Mouse (Mus musculus) left cerebral cortex, adult 8-10 months (tissue): ENCODE results near the gene Misp. TPM values are rescaled to one million over a fixed set of nuclear protein-coding genes. Genes with fewer than 3 reads are reported as not detected.

Source experiments
- DNase-seq, 2 experiments: peaks; one replicate each; pipeline ENCODE4 v3.0.0; 2022; ENCODE audit warnings: low spot score in 2 of 2
- microRNA-seq, 2 experiments: library from miRNA; unstranded; fragments of <30 nt; microRNA quantifications; one replicate each; pipeline ENCODE4 v1.2.0; 2022
- total RNA-seq, 4 experiments: library from RNA; stranded (reverse); gene quantifications; 2 replicates each; pipeline ENCODE4 v1.2.4; 2022

Misp gene
- total RNA-seq, 4 experiments from 2014 or later = 0.32 to 0.89 (median 0.54) TPM

DNA sequence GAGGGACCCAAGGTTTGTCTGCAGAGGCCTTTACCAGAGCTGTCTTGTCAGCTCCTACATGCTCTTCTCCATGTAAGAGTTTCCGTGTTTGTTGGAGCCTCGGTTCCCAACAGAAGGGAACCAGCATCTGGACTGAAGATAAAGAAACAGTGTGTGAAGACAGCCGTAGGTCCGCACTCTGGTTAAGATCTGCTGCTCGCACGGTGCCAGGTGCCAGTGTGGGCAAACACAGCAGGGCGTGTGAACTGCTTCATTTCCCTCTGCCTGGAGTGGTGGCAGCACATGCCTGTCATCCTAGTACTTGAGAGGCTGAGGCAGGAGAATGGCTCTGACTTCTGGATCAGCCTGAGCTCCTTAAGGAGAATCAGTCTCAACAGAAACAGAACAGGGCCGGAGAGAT is 51.1 kb downstream of the Misp start:
- DNase-seq = no peak

DNA sequence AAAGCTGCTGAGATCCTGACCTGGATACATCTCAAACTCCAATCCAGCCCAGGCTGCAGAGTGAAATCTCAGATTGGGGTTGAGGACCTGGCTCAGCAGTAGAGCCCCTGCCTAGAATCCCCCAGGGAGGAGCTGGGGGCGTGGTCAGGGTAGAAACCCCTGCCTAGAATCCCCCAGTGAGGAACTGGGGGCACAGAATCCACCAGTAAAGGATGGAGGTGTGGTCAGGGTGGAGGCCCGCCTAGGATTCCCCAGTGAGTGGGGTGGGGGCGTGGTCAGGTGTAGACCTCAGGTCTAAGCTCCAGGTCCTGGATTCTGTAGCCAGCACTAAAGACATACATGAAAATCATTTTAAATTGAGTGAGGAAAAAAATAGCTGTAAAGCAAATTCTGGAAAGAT is 52.1 kb downstream of the Misp start:
- no peak for DNase-seq

DNA sequence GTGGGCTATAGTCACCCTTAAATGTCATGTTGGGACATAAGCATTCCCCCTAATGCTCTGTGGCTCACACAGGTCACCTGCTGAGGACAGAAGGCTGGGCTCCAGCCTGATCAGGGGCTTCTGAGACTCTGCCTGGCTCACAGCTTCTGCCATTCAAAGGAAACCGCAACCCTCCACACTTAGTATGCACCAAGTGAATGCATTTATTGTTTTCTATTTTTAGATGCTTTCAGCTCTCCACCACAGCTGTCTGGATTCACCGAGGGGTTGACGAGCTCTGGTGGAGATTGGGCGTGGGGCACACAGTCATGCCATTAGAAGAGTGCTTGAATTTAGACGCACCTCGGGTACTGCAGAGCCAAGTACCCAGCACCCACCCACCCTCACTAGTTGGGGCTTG is 52.5 kb downstream of the Misp start:
- DNase-seq = no peak

GRCm38 (mm10) chr10:79873715-79874289 is 53.0 kb downstream of the Misp start:
- no peak for DNase-seq

DNA sequence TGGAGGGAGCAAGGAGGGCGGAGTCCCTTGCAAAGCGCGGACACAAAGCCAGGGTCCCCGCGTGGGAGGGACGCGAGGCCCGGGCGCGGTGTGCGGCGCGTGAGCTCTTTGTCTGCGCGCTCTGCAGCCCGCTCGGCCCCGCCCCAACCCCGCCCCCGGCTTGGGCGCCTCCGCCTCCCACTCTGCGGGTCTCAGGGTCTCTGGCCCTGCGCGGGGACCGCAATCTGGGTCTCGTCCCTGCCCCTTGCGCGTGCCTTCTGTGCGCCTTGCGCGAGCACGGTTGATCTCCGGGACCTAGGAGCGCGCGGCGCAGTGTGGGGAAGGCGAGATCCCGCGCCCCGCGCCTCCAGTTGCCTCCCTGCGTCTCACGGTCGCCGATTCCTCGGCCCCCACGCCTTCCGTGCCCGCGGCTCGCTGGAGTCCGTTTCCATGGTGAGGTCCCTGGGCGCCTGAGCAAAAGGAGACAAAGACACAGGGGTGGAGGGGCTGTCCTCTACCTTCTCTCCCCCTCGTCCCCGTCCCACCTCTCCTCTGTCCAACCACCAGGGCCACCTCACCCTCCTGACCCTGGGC is 53.6 kb downstream of the Misp start, which contains the start of the genes Prtn3 and Plppr3:
Gene Prtn3 (plus strand): TSS at position 187 of the 573 bp plus-strand sequence.
Gene Plppr3 (minus strand): TSS at position 345 of the 573 bp plus-strand sequence.
- DNase-seq = no peak

- no peak for DNase-seq
Observed at GRCm38 (mm10) chr10:79877174-79877573, 56.4 kb downstream of the Misp start.

DNA sequence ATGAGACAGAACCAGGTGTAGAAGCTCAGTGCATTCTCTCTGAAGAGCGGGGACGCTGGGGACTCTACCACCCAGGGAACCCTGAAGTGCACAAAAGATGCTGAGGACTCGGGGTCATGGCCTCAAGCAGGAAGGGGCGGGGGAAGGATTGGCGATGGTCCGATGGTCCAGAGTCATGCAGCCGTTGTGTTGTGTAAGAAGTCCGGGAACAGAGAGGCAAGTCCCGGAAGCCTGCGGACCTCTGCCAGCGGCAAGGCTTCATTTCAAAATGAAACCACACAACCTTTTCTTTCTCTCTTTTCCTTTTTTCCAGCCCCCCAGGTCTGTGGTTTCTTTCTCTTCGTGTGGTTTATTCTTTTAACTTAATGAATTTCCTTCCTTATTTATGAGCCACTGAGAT is 57.0 kb downstream of the Misp start:
- no peak for DNase-seq

DNA sequence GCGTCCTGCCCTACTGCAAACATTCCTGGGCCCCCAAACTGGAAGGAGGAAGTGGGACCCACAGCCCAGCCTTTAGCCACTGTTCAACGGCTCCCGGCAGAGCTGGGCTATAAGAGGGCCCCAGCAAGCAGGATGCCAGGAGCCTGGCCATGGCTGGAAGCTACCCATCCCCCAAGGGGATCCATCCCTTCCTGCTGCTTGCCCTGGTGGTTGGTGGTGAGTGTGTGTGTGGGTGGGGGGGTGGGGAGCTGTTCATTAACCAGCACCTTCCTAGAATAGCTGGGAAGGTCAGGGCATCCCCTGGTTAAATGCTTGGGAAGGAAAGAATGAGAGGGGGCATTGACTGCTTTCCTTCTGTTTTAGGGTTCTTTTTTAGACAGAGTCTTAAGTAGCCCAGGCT is 58.7 kb downstream of the Misp start:
- DNase-seq = no peak

Small RNA genes lying within 50 kb of the gene (microRNA-seq; reads per million reads assigned to microRNA genes)
- 0 reads per million in 2 experiments for gene Mir6910

Other genes with a start within 250 kb of the Misp start
- gene Theg, start 233.7 kb upstream of the Misp start, total RNA-seq = 1 to 10 TPM in 1 of 4 experiments, under 1 TPM in 3; 0.33 to 1.3 (median 0.90) TPM
- 10 to 100 TPM; 16.1 to 18.6 (median 17.1) TPM for gene C2cd4c, start 207.0 kb upstream of the Misp start, total RNA-seq
- gene Shc2, start 183.1 kb upstream of the Misp start, total RNA-seq = 10 to 100 TPM; 40.2 to 48.4 (median 43.4) TPM
- under 1 TPM; 0.42 to 0.70 (median 0.47) TPM for gene Odf3l2, start 175.3 kb upstream of the Misp start, total RNA-seq
- under 1 TPM in 1 of 4 experiments, not detected in 3; 0.35 TPM for gene Madcam1, start 156.4 kb upstream of the Misp start, total RNA-seq
- 10 to 100 TPM; 65.1 to 74.5 (median 69.8) TPM for gene Tpgs1, start 151.6 kb upstream of the Misp start, total RNA-seq
- gene Cdc34, start 138.8 kb upstream of the Misp start, total RNA-seq = 10 to 100 TPM; 65.7 to 72.5 (median 70.4) TPM
- gene Gzmm, start 132.0 kb upstream of the Misp start, total RNA-seq = 1 to 10 TPM; 2.2 to 3.6 (median 3.2) TPM
- gene Bsg, start 116.5 kb upstream of the Misp start, total RNA-seq = 100 to 1,000 TPM; 545 to 609 (median 570) TPM
- gene Hcn2, start 104.4 kb upstream of the Misp start, total RNA-seq = 100 to 1,000 TPM; 162 to 182 (median 166) TPM
- gene Polrmt, start 74.4 kb upstream of the Misp start, total RNA-seq = 10 to 100 TPM; 47.9 to 56.7 (median 51.6) TPM
- gene Fgf22, start 65.9 kb upstream of the Misp start, total RNA-seq = 1 to 10 TPM; 4.7 to 5.9 (median 5.8) TPM
- 10 to 100 TPM; 76.8 to 92.1 (median 86.8) TPM for gene Rnf126, start 54.0 kb upstream of the Misp start, total RNA-seq
- gene Fstl3, start 43.7 kb upstream of the Misp start, total RNA-seq = 1 to 10 TPM; 2.5 to 3.6 (median 2.7) TPM
- under 1 TPM; 0.14 to 0.63 (median 0.39) TPM for gene Prss57, start 30.0 kb upstream of the Misp start, total RNA-seq
- gene Palm, start 27.4 kb upstream of the Misp start, total RNA-seq = 100 to 1,000 TPM; 265 to 281 (median 267) TPM
- 10 to 100 TPM; 59.3 to 67.3 (median 63.6) TPM for gene Ptbp1, start 33.4 kb downstream of the Misp start, total RNA-seq
- gene Prtn3, start 53.5 kb downstream of the Misp start, total RNA-seq = 1 to 10 TPM; 2.4 to 3.2 (median 2.7) TPM
- 10 to 100 TPM; 49.7 to 56.0 (median 52.7) TPM for gene Plppr3, start 53.6 kb downstream of the Misp start, total RNA-seq
- gene Elane, start 65.3 kb downstream of the Misp start, total RNA-seq = not detected
- gene Cfd, start 69.9 kb downstream of the Misp start, total RNA-seq = not detected
- gene Med16, start 87.9 kb downstream of the Misp start, total RNA-seq = 10 to 100 TPM; 51.9 to 68.0 (median 61.4) TPM
- not detected for gene Gm26602, start 89.9 kb downstream of the Misp start, total RNA-seq
- gene Kiss1r, start 96.0 kb downstream of the Misp start, total RNA-seq = 1 to 10 TPM; 5.8 to 8.3 (median 6.4) TPM
- gene R3hdm4, start 100.2 kb downstream of the Misp start, total RNA-seq = 100 to 1,000 TPM; 312 to 357 (median 346) TPM
- 1 to 10 TPM; 5.0 to 7.8 (median 7.5) TPM for gene Arid3a, start 106.1 kb downstream of the Misp start, total RNA-seq
- gene Wdr18, start 139.2 kb downstream of the Misp start, total RNA-seq = 10 to 100 TPM; 38.5 to 48.2 (median 44.6) TPM
- gene Grin3b, start 149.7 kb downstream of the Misp start, total RNA-seq = under 1 TPM; 0.23 to 0.30 (median 0.24) TPM
- 100 to 1,000 TPM; 105 to 117 (median 113) TPM for gene Tmem259, start 163.3 kb downstream of the Misp start, total RNA-seq
- 1 to 10 TPM; 5.4 to 6.7 (median 6.3) TPM for gene Cnn2, start 167.6 kb downstream of the Misp start, total RNA-seq
- 10 to 100 TPM; 11.0 to 12.3 (median 12.0) TPM for gene Abca7, start 175.5 kb downstream of the Misp start, total RNA-seq
- 1 to 10 TPM; 3.6 to 9.6 (median 6.0) TPM for gene Arhgap45, start 195.7 kb downstream of the Misp start, total RNA-seq
- gene Polr2e, start 218.8 kb downstream of the Misp start, total RNA-seq = 10 to 100 TPM; 64.7 to 80.4 (median 72.9) TPM
- gene Gpx4, start 226.2 kb downstream of the Misp start, total RNA-seq = 100 to 1,000 TPM; 472 to 551 (median 538) TPM